Mouse (Mus musculus): ENCODE results near the gene Gtf2f2.

DNA sequence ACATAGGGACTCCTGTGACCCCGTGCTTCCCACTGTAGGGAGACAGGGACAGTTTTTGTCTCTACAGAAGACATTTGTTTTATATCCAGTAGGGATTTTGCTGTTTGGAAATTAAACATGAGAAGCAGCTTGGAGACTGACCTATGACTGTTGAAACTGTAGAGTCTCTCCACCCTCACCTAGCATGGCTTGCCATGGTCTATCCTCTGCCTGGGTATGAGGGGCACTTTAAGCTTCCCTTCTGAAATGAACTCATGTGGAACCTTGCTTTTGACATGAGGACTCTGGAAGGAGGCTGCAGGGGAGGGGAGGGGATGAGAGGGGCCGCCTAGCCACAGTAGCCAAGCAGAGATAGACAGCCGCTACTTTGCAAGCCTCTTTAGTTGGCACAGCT lies 33.5 kb upstream of the Gtf2f2 start:
- no peak for TF ChIP-seq POLR2A (IDR thresholded peaks at IDR 0.05; ENCODE audit: insufficient read depth, low read depth, low read length)
- TF ChIP-seq CTCF (IDR thresholded peaks at IDR 0.05; ENCODE audit: insufficient read depth, low read depth, low read length): no peak

Measured in olfactory bulb, adult 2 months (tissue).